Mouse (Mus musculus): ENCODE results near the gene Cep135. TPM values are rescaled to one million over a fixed set of nuclear protein-coding genes. Genes with fewer than 3 reads are reported as not detected.

The Cep135 gene
- polyA plus RNA-seq, 1 experiment: 1.1 TPM

- TF ChIP-seq CEBPB (IDR thresholded peaks at IDR 0.05; ENCODE audit: insufficient read depth, poor library complexity, severe bottlenecking) (no peak), SRF (IDR thresholded peaks at IDR 0.05; ENCODE audit: control insufficient read depth, insufficient read length, low read depth) (no peak), TCF3 (IDR thresholded peaks at IDR 0.05; ENCODE audit: insufficient read length, low read depth) (no peak), E2F4 (IDR thresholded peaks at IDR 0.05; ENCODE audit: insufficient read depth) (no peak), TCF12 (IDR thresholded peaks at IDR 0.05; ENCODE audit: insufficient read depth, poor library complexity, severe bottlenecking) (no peak), USF1 (IDR thresholded peaks at IDR 0.05; ENCODE audit: low read depth) (no peak), REST (IDR thresholded peaks at IDR 0.05; ENCODE audit: insufficient read depth, insufficient read length) (no peak), MYOG (IDR thresholded peaks at IDR 0.05; ENCODE audit: control insufficient read depth in 1 of 3, insufficient read depth in 1 of 3, insufficient read length in 2 of 3, low read depth in 2 of 3) (no peak), MYOD1 (IDR thresholded peaks at IDR 0.05; ENCODE audit: control insufficient read depth in 1 of 3, insufficient read length in 2 of 3, low read depth in 2 of 3) (no peak), MAX (IDR thresholded peaks at IDR 0.05; ENCODE audit: low read depth) (no peak), POLR2A (IDR thresholded peaks at IDR 0.05; ENCODE audit: insufficient read length, low read depth) (no peak), POLR2AphosphoS2 (IDR thresholded peaks at IDR 0.05; ENCODE audit: insufficient read length, low read depth) (no peak)
- Histone ChIP-seq H3ac (ENCODE audit: control insufficient read depth, insufficient read length) (no peak overlapping the region), H3K4me2 (ENCODE audit: low read depth) (no peak overlapping the region), H3K4me3 (no peak overlapping the region), H3K27me3 (ENCODE audit: control insufficient read depth, insufficient read depth, insufficient read length) (no peaks in the 10 kb centered on the region), H3K79me2 (ENCODE audit: control insufficient read depth, insufficient read depth) (no peaks in the 10 kb centered on the region), H3K36me3 (ENCODE audit: control insufficient read depth, insufficient read depth) (peaks cover 40% of the 10 kb centered on the region)
Observed at GRCm38 (mm10) chr5:76565321-76565720, 23.2 kb upstream of the Cep135 start.

- Histone ChIP-seq H3K27me3 (ENCODE audit: control insufficient read depth, insufficient read depth, insufficient read length) (no peaks in the 10 kb centered on the region), H3K79me2 (ENCODE audit: control insufficient read depth, insufficient read depth) (no peaks in the 10 kb centered on the region), H3K36me3 (ENCODE audit: control insufficient read depth, insufficient read depth) (peaks cover 9% of the 10 kb centered on the region), H3K4me3 (no peak overlapping the region), H3K4me2 (ENCODE audit: low read depth) (no peak overlapping the region), H3ac (ENCODE audit: control insufficient read depth, insufficient read length) (no peak overlapping the region)
- TF ChIP-seq TCF3 (IDR thresholded peaks at IDR 0.05; ENCODE audit: insufficient read length, low read depth) (no peak), POLR2A (IDR thresholded peaks at IDR 0.05; ENCODE audit: insufficient read length, low read depth) (no peak)
Observed at GRCm38 (mm10) chr5:76574251-76574650, 14.2 kb upstream of the Cep135 start.

GRCm38 (mm10) chr5:76577026-76577425, 11.5 kb upstream of the Cep135 start:
- TF ChIP-seq E2F4 (IDR thresholded peaks at IDR 0.05; ENCODE audit: insufficient read depth) (no peak), USF1 (IDR thresholded peaks at IDR 0.05; ENCODE audit: low read depth) (no peak)
- H3ac ChIP-seq (ENCODE audit: control insufficient read depth, insufficient read length): no peak overlapping the region
- H3K27me3 ChIP-seq (ENCODE audit: control insufficient read depth, insufficient read depth, insufficient read length): no peaks in the 10 kb centered on the region
- H3K79me2 ChIP-seq (ENCODE audit: control insufficient read depth, insufficient read depth): no peaks in the 10 kb centered on the region
- no peak overlapping the region for H3K4me3 ChIP-seq
- H3K4me2 ChIP-seq (ENCODE audit: low read depth): no peak overlapping the region
- H3K36me3 ChIP-seq (ENCODE audit: control insufficient read depth, insufficient read depth): no peaks in the 10 kb centered on the region

- H3K4me3 ChIP-seq: no peak overlapping the region
- no peaks in the 10 kb centered on the region for H3K79me2 ChIP-seq (ENCODE audit: control insufficient read depth, insufficient read depth)
- H3K36me3 ChIP-seq (ENCODE audit: control insufficient read depth, insufficient read depth): no peaks in the 10 kb centered on the region
- no peaks in the 10 kb centered on the region for H3K27me3 ChIP-seq (ENCODE audit: control insufficient read depth, insufficient read depth, insufficient read length)
- H3ac ChIP-seq (ENCODE audit: control insufficient read depth, insufficient read length): no peak overlapping the region
- H3K4me2 ChIP-seq (ENCODE audit: low read depth): no peak overlapping the region
- TF ChIP-seq MYOG (IDR thresholded peaks at IDR 0.05; ENCODE audit: control insufficient read depth in 1 of 3, insufficient read depth in 1 of 3, insufficient read length in 2 of 3, low read depth in 2 of 3) (no peak), TCF12 (IDR thresholded peaks at IDR 0.05; ENCODE audit: insufficient read depth, poor library complexity, severe bottlenecking) (no peak), CEBPB (IDR thresholded peaks at IDR 0.05; ENCODE audit: insufficient read depth, poor library complexity, severe bottlenecking) (no peak), TCF3 (IDR thresholded peaks at IDR 0.05; ENCODE audit: insufficient read length, low read depth) (no peak), REST (IDR thresholded peaks at IDR 0.05; ENCODE audit: insufficient read depth, insufficient read length) (no peak), MAX (IDR thresholded peaks at IDR 0.05; ENCODE audit: low read depth) (no peak), POLR2AphosphoS2 (IDR thresholded peaks at IDR 0.05; ENCODE audit: insufficient read length, low read depth) (no peak), E2F4 (IDR thresholded peaks at IDR 0.05; ENCODE audit: insufficient read depth) (no peak), POLR2A (IDR thresholded peaks at IDR 0.05; ENCODE audit: insufficient read length, low read depth) (no peak), USF1 (IDR thresholded peaks at IDR 0.05; ENCODE audit: low read depth) (no peak), MYOD1 (IDR thresholded peaks at IDR 0.05; ENCODE audit: control insufficient read depth in 1 of 3, insufficient read length in 2 of 3, low read depth in 2 of 3) (no peak), SRF (IDR thresholded peaks at IDR 0.05; ENCODE audit: control insufficient read depth, insufficient read length, low read depth) (no peak)
Observed at GRCm38 (mm10) chr5:76585378-76585777, 3.1 kb upstream of the Cep135 start.

GRCm38 (mm10) chr5:76589311-76589710, 813 bp downstream of the Cep135 start:
- H3K4me2 ChIP-seq (ENCODE audit: low read depth): peak overlapping the region; percentile 93
- no peak for TF ChIP-seq MYOG (IDR thresholded peaks at IDR 0.05; ENCODE audit: control insufficient read depth in 1 of 3, insufficient read depth in 1 of 3, insufficient read length in 2 of 3, low read depth in 2 of 3)
- TF ChIP-seq E2F4 (IDR thresholded peaks at IDR 0.05; ENCODE audit: insufficient read depth): no peak
- TF ChIP-seq USF1 (IDR thresholded peaks at IDR 0.05; ENCODE audit: low read depth): no peak
- TF ChIP-seq CEBPB (IDR thresholded peaks at IDR 0.05; ENCODE audit: insufficient read depth, poor library complexity, severe bottlenecking): no peak
- no peak for TF ChIP-seq TCF12 (IDR thresholded peaks at IDR 0.05; ENCODE audit: insufficient read depth, poor library complexity, severe bottlenecking)
- TF ChIP-seq MYOD1 (IDR thresholded peaks at IDR 0.05; ENCODE audit: control insufficient read depth in 1 of 3, insufficient read length in 2 of 3, low read depth in 2 of 3): no peak
- no peak for TF ChIP-seq REST (IDR thresholded peaks at IDR 0.05; ENCODE audit: insufficient read depth, insufficient read length)
- TF ChIP-seq MAX (IDR thresholded peaks at IDR 0.05; ENCODE audit: low read depth): no peak
- TF ChIP-seq TCF3 (IDR thresholded peaks at IDR 0.05; ENCODE audit: insufficient read length, low read depth): no peak
- TF ChIP-seq POLR2A (IDR thresholded peaks at IDR 0.05; ENCODE audit: insufficient read length, low read depth): no peak
- no peak for TF ChIP-seq SRF (IDR thresholded peaks at IDR 0.05; ENCODE audit: control insufficient read depth, insufficient read length, low read depth)
- TF ChIP-seq POLR2AphosphoS2 (IDR thresholded peaks at IDR 0.05; ENCODE audit: insufficient read length, low read depth): no peak
- peak overlapping the region; percentile 78 for H3ac ChIP-seq (ENCODE audit: control insufficient read depth, insufficient read length)
- H3K79me2 ChIP-seq (ENCODE audit: control insufficient read depth, insufficient read depth): no peaks in the 10 kb centered on the region
- no peaks in the 10 kb centered on the region for H3K27me3 ChIP-seq (ENCODE audit: control insufficient read depth, insufficient read depth, insufficient read length)
- H3K4me3 ChIP-seq: peak overlapping the region; percentile 54
- H3K36me3 ChIP-seq (ENCODE audit: control insufficient read depth, insufficient read depth): peaks cover 10% of the 10 kb centered on the region
